Mouse (Mus musculus): ENCODE data around the gene Rel. TPM values are rescaled to one million over a fixed set of nuclear protein-coding genes. Genes with fewer than 3 reads are reported as not detected.

The Rel gene
- total and polyA plus RNA-seq, 2 experiments from 2014 or later: 2.2 to 4.1 TPM

DNA sequence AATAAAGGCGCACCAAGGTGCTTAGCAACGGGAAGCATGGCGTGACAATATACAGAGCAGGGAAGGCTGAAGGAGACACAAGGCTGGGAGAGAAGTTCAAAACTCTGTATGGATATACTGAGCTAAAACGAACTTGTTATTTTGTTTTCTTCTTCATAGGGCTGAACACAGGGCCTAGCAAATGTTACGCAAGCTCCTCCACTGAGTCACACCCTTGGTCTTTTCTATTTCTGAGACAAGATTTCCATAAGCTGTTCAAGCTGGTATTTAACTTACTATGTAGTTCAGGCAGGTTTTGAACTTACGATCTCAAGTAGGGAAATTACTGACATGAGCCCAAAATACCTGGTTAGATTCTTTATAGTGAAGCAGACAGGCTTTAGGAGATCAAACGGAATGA, 29.4 kb downstream of the Rel start:
- WGBS: 88% methylated on average over 7 of the region's 7 CpGs
- no peak for DNase-seq (ENCODE audit: low spot score)
- peaks cover 25% of the 10 kb centered on the region for H3K36me3 ChIP-seq (replicated peaks; ENCODE audit: control insufficient read depth, insufficient read depth, low read length)
- no peaks in the 10 kb centered on the region for H3K4me1 ChIP-seq (ENCODE audit: control insufficient read depth, insufficient read depth)
- TF ChIP-seq CTCF (IDR thresholded peaks at IDR 0.05; ENCODE audit: low read depth): no peak
- no peak for TF ChIP-seq EP300 (IDR thresholded peaks at IDR 0.05; ENCODE audit: low read depth)
- no peak overlapping the region for H3K4me2 ChIP-seq (ENCODE audit: low read depth, low read length)
- no peak overlapping the region for H3K4me3 ChIP-seq (ENCODE audit: low read depth, low read length)
- H3K9me3 ChIP-seq (replicated peaks; ENCODE audit: control insufficient read depth, low read length): no peaks in the 10 kb centered on the region
- no peak overlapping the region for H3K9ac ChIP-seq (replicated peaks; ENCODE audit: low read depth, low read length)
- H3K27me3 ChIP-seq (ENCODE audit: control insufficient read depth, insufficient read depth, low read length): no peaks in the 10 kb centered on the region
- ATAC-seq (ENCODE audit: insufficient read depth, low read depth): no peak
- H3K27ac ChIP-seq (ENCODE audit: low read depth): no peak overlapping the region

DNA sequence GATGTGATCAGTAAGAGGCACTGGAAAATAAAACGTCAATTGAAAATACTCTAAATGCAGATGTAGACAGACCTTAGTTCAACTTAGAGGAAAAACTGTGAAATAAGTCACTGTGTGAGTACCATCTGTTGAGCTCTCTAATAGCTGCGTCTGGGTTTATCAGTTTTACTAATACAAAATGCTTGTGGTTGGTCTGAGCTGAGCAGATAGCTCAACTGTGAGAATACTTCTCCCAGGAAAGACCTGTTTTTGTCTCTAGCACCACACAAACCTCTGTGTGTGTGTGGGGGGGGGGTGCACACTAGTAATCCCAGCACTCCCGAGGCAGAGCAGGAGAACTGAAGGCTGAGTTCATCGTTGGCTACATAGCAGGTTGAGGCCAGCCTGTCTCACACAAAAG, 29.9 kb downstream of the Rel start:
- TF ChIP-seq CTCF (IDR thresholded peaks at IDR 0.05; ENCODE audit: low read depth) (no peak), EP300 (IDR thresholded peaks at IDR 0.05; ENCODE audit: low read depth) (no peak)
- ATAC-seq (ENCODE audit: insufficient read depth, low read depth): no peak
- Histone ChIP-seq H3K4me3 (ENCODE audit: low read depth, low read length) (no peak overlapping the region), H3K36me3 (replicated peaks; ENCODE audit: control insufficient read depth, insufficient read depth, low read length) (peaks cover 25% of the 10 kb centered on the region), H3K9me3 (replicated peaks; ENCODE audit: control insufficient read depth, low read length) (no peaks in the 10 kb centered on the region), H3K4me1 (ENCODE audit: control insufficient read depth, insufficient read depth) (no peaks in the 10 kb centered on the region), H3K9ac (replicated peaks; ENCODE audit: low read depth, low read length) (no peak overlapping the region), H3K27me3 (ENCODE audit: control insufficient read depth, insufficient read depth, low read length) (no peaks in the 10 kb centered on the region), H3K27ac (ENCODE audit: low read depth) (no peak overlapping the region), H3K4me2 (ENCODE audit: low read depth, low read length) (no peak overlapping the region)
- WGBS: 70% methylated on average over 4 of the region's 4 CpGs
- no peak for DNase-seq (ENCODE audit: low spot score)

DNA sequence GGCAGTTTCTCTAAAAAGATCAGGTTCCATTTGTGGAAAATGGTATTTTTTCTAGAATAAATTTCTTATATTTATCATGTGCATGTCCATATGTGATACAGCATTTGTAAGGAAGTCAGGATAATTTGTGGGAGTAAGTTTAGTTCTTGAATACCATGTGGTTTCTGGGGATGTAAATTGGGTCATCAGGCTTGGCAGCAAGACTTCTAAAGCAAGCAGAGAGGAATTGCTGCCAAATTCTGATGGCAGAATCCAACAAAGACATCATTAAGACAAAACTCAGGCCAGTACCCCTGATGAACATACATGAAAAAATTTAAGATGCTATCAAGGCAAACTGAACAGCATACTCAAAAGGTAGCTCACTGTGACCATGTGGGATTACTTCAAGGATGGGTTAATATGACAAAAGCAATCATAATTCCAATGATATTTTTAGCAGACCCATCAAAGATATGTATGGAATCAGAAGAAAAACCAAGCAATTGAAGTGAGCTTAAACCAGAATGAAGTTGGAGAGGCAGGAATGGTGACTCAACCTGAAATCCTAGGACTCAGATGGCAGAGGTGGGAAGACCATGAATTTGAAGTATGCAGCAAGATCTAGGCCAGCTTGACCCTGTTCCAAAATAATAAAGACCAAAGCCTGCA, 34.8 kb downstream of the Rel start:
- peaks cover 20% of the 10 kb centered on the region for H3K36me3 ChIP-seq (replicated peaks; ENCODE audit: control insufficient read depth, insufficient read depth, low read length)
- no peak overlapping the region for H3K27ac ChIP-seq (ENCODE audit: low read depth)
- no peak for DNase-seq (ENCODE audit: low spot score)
- H3K4me1 ChIP-seq (ENCODE audit: control insufficient read depth, insufficient read depth): no peaks in the 10 kb centered on the region
- H3K9ac ChIP-seq (replicated peaks; ENCODE audit: low read depth, low read length): no peak overlapping the region
- no peak overlapping the region for H3K4me3 ChIP-seq (ENCODE audit: low read depth, low read length)
- ATAC-seq (ENCODE audit: insufficient read depth, low read depth): no peak
- no peaks in the 10 kb centered on the region for H3K9me3 ChIP-seq (replicated peaks; ENCODE audit: control insufficient read depth, low read length)
- no peak for TF ChIP-seq EP300 (IDR thresholded peaks at IDR 0.05; ENCODE audit: low read depth)
- no peak for TF ChIP-seq CTCF (IDR thresholded peaks at IDR 0.05; ENCODE audit: low read depth)
- no peak overlapping the region for H3K4me2 ChIP-seq (ENCODE audit: low read depth, low read length)
- no peaks in the 10 kb centered on the region for H3K27me3 ChIP-seq (ENCODE audit: control insufficient read depth, insufficient read depth, low read length)

DNA sequence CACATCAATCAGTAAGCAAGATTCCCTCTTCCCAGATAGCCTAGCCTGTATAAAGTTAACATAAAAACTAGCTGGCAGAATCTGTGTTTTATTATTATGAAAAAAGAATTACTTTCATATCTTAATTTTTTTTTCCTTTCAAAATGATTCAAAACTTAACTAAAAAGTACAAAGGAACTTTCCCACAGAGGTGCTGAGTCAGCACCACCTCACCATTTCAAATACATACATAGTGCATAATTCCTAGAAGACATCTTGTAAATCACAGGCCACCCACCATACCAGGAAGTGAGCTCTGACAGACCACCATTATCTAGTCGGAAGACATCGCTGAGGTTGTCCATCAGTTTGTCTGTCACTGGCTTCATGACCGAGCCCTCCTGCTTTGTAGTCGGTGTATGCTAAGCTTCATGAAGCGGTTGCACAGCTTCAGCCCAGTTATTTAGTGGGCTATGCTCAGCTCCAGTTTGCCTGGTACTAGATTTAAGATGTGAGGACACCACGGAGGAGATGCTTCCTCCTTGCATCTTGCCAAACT, 36.0 kb downstream of the Rel start:
- no peaks in the 10 kb centered on the region for H3K4me1 ChIP-seq (ENCODE audit: control insufficient read depth, insufficient read depth)
- no peak overlapping the region for H3K4me3 ChIP-seq (ENCODE audit: low read depth, low read length)
- no peak overlapping the region for H3K4me2 ChIP-seq (ENCODE audit: low read depth, low read length)
- DNase-seq (ENCODE audit: low spot score) (no peak), ATAC-seq (ENCODE audit: insufficient read depth, low read depth) (no peak)
- no peak for TF ChIP-seq EP300 (IDR thresholded peaks at IDR 0.05; ENCODE audit: low read depth)
- TF ChIP-seq CTCF (IDR thresholded peaks at IDR 0.05; ENCODE audit: low read depth): no peak
- no peaks in the 10 kb centered on the region for H3K9me3 ChIP-seq (replicated peaks; ENCODE audit: control insufficient read depth, low read length)
- H3K9ac ChIP-seq (replicated peaks; ENCODE audit: low read depth, low read length): no peak overlapping the region
- H3K27me3 ChIP-seq (ENCODE audit: control insufficient read depth, insufficient read depth, low read length): no peaks in the 10 kb centered on the region
- no peak overlapping the region for H3K27ac ChIP-seq (ENCODE audit: low read depth)
- WGBS: 88% methylated on average over 6 of the region's 6 CpGs
- peaks cover 16% of the 10 kb centered on the region; the same call in 1 of the 2 replicates for H3K36me3 ChIP-seq (replicated peaks; ENCODE audit: control insufficient read depth, insufficient read depth, low read length)

DNA sequence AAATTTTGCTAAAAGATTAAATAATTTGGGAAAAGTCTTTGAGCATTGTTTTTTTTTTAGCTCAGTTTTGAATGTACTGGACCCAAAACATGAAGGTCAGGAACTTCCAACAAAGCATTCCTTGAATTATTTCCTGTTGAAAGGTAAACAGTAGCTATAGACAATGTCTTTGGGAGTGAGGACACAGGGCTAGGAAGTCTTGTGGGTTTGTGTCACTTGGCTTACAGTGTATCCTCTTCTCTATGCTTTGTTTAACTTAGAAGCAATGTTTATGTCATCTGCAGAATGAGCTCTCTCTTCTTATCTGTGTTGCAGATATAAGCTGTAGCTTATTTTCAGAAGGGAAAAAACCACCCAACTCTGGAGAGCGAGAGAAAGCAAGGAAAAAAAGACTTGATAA, 37.9 kb downstream of the Rel start:
- ATAC-seq (ENCODE audit: insufficient read depth, low read depth) (no peak), DNase-seq (ENCODE audit: low spot score) (no peak)
- no peaks in the 10 kb centered on the region for H3K9me3 ChIP-seq (replicated peaks; ENCODE audit: control insufficient read depth, low read length)
- H3K4me3 ChIP-seq (ENCODE audit: low read depth, low read length): no peak overlapping the region
- no peaks in the 10 kb centered on the region for H3K27me3 ChIP-seq (ENCODE audit: control insufficient read depth, insufficient read depth, low read length)
- no peak overlapping the region for H3K9ac ChIP-seq (replicated peaks; ENCODE audit: low read depth, low read length)
- 55% methylated on average over 1 of the region's 1 CpGs for WGBS
- H3K4me1 ChIP-seq (ENCODE audit: control insufficient read depth, insufficient read depth): no peaks in the 10 kb centered on the region
- no peak for TF ChIP-seq EP300 (IDR thresholded peaks at IDR 0.05; ENCODE audit: low read depth)
- TF ChIP-seq CTCF (IDR thresholded peaks at IDR 0.05; ENCODE audit: low read depth): no peak
- no peak overlapping the region for H3K27ac ChIP-seq (ENCODE audit: low read depth)
- H3K36me3 ChIP-seq (replicated peaks; ENCODE audit: control insufficient read depth, insufficient read depth, low read length): peaks cover 28% of the 10 kb centered on the region; the same call in 1 of the 2 replicates
- H3K4me2 ChIP-seq (ENCODE audit: low read depth, low read length): no peak overlapping the region

DNA sequence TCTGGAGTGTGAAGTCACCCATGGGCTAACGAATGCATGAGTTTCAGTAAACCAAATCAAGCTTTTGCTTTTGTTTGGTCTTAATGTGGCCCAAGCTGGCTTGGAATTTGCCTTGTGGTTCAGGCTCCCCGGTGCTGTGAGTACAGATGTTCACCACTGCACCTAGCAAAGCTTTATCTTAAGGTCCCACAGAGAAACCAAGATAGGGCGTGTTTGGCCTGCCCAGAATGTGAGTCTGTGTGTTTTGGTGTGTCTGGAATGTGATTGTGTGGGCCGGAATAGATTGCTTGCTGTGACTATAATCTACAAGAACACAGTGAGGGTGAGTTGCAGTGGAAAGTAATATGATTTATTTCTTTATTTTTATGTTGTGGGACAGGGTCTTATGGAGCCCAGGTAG, 40.6 kb downstream of the Rel start:
- H3K27me3 ChIP-seq (ENCODE audit: control insufficient read depth, insufficient read depth, low read length): no peaks in the 10 kb centered on the region
- H3K4me1 ChIP-seq (ENCODE audit: control insufficient read depth, insufficient read depth): no peaks in the 10 kb centered on the region
- no peak overlapping the region for H3K27ac ChIP-seq (ENCODE audit: low read depth)
- TF ChIP-seq EP300 (IDR thresholded peaks at IDR 0.05; ENCODE audit: low read depth) (no peak), CTCF (IDR thresholded peaks at IDR 0.05; ENCODE audit: low read depth) (no peak)
- DNase-seq (ENCODE audit: low spot score): no peak
- no peak overlapping the region for H3K9ac ChIP-seq (replicated peaks; ENCODE audit: low read depth, low read length)
- H3K4me2 ChIP-seq (ENCODE audit: low read depth, low read length): no peak overlapping the region
- H3K4me3 ChIP-seq (ENCODE audit: low read depth, low read length): no peak overlapping the region
- WGBS: 64% methylated on average over 4 of the region's 4 CpGs
- H3K9me3 ChIP-seq (replicated peaks; ENCODE audit: control insufficient read depth, low read length): no peaks in the 10 kb centered on the region
- no peak for ATAC-seq (ENCODE audit: insufficient read depth, low read depth)
- peaks cover 42% of the 10 kb centered on the region for H3K36me3 ChIP-seq (replicated peaks; ENCODE audit: control insufficient read depth, insufficient read depth, low read length)
